Mouse (Mus musculus): ENCODE results near the gene Gm49387.

GRCm38 (mm10) chr14:31601908-31602615, 38.6 kb downstream of the Gm49387 start:
- TF ChIP-seq POLR2A (IDR thresholded peaks at IDR 0.05; ENCODE audit: insufficient read length, low read depth) (no peak), MYOD1 (IDR thresholded peaks at IDR 0.05; ENCODE audit: control insufficient read depth in 1 of 3, insufficient read length in 2 of 3, low read depth in 2 of 3) (no peak), TCF12 (IDR thresholded peaks at IDR 0.05; ENCODE audit: insufficient read depth, poor library complexity, severe bottlenecking) (no peak), MYOG (IDR thresholded peaks at IDR 0.05; ENCODE audit: control insufficient read depth in 1 of 3, insufficient read depth in 1 of 3, insufficient read length in 2 of 3, low read depth in 2 of 3) (no peak), SRF (IDR thresholded peaks at IDR 0.05; ENCODE audit: control insufficient read depth, insufficient read length, low read depth) (no peak), TCF3 (IDR thresholded peaks at IDR 0.05; ENCODE audit: insufficient read length, low read depth) (no peak)

All from myocyte (in vitro differentiated cells).